Mouse (Mus musculus): Measurements from ENCODE around the gene Rnaseh2b. TPM values are rescaled to one million over a fixed set of nuclear protein-coding genes. Genes with fewer than 3 reads are reported as not detected.

Rnaseh2b gene
- total RNA-seq, 2 experiments from 2014 or later = 16.2 to 16.3 TPM

DNA sequence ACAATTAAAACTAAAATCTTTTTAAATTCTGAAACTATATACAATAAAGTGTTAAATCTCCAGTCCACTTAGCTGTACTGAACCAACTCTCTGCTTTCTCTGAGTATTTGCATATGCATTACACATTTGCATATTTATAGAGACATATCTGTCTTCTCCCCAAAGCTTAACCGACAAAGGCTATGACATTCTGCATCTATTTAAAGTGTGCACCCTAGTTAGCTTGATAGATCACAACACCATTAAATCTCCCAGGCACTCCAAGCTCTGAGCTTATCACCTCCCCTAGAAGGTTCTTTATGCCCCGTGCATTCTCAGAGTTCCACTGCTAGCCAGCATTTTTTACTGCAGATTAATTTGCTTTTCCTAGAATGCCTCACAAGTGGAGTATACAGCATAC lies 16.6 kb downstream of the Rnaseh2b start:
- no peak for DNase-seq (ENCODE audit: low spot score in 2 of 2)

DNA sequence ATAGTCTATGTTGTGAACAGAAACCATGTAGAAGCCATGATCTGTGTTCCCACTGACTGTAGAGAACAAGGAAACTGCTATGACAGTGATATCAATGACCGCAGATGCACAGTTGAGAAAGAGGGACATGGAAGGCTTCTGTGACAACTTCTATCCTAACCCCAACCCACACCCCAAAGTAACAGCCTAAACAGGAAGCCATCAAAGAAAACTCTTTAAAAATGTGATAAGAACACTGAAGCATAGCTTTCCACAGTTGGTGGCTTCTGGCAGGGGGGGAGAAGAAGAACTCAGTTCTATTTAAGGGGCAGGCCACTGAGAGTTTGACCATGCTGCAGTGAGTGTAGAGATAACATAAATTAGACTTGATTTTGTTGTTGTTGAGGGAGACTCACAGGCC lies 19.3 kb downstream of the Rnaseh2b start:
- DNase-seq (ENCODE audit: low spot score in 2 of 2) = no peak

DNA sequence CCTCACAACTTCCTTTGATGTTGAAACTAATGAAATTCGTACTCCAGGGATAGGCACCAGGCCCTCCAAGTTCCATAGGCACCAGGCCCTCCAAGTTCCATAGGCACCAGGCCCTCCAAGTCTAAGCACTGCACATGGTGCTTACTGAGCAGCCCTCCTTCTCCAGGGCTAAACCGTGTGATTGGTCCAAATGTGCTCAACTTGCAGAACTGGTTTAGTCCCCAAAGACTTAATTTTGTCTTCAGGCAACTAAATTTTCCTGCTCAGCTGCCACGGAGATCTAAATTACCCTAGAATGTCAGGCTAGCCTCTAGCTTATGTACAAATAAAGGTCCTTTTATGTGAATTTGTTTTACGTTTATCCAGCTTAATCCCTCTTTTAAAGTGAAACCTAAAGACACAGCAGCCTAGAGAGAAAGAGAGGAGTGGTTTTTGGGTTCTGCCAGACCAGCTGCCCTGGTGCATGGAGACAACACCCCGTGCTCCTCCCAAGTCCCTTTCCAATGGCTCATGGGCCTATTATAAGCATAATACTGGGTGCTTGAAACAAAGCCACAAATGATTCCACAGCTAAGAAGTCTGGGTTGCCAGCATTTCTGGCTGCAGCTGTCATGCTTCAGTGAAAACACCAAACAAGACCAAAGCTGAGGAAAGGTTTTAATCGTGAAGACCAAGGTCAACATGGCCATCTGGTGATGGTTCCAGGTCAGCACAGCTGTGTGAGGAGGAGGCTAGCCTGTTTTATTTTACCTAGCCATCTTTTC lies 30.4 kb downstream of the Rnaseh2b start:
- no peak for DNase-seq (ENCODE audit: low spot score in 2 of 2)

DNA sequence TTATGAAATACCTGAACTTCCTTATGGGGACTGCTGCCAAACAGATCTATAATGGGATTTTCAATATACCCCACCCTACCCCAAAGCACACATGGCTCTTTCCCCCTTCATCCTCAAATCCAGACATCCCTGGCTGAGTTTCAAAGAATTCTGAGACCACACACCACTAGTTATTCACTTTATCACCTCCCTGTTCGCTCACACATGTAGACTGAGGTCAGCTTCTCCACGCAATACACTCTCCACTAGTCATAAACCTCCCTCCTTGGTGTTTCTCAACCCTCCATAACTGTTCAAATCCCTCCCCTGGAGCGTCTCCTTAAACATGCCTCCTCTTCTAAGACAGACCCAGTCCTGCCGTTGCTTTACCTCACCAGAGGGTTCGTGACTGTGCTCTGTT lies 31.1 kb downstream of the Rnaseh2b start:
- no peak for DNase-seq (ENCODE audit: low spot score in 2 of 2)

DNA sequence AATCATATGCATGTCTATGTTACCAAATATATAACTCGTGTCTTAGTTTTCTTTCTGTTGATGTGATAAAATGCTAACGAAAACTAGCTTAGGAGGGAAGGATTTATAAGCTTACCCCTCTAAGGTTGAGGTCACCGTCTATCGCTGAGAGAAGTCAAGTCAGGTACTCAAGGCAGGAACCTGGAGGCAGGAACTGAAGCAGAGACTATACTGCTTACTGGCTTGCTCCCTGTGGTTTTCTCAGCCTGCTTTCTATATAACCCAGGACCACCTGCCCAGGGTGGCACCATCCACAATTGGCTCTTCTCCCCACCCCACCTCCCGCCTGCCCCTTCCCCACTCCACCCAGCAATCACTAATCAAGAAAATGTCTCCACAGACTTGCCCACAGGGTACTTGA lies 32.6 kb downstream of the Rnaseh2b start:
- no peak for DNase-seq (ENCODE audit: low spot score in 2 of 2)

DNA sequence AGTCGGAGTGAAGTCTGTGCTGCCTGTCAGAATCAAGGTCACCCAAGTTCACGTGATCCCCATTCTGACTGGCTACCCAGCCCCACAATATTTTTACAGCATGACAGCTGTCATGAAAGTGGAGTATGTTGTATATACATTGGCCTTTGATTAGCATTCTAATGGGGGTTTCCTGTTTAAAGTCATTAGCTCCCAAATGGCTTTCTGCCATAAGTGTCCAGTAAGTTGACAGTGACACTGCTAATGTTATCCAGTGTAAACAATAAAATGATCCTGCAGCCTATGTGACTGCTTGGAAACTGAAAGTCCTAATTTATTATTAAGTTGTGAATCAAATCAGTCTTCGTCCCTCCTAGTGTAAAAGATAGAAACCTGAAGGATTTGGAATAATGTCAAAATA lies 33.6 kb downstream of the Rnaseh2b start:
- DNase-seq (ENCODE audit: low spot score in 2 of 2) = no peak

DNA sequence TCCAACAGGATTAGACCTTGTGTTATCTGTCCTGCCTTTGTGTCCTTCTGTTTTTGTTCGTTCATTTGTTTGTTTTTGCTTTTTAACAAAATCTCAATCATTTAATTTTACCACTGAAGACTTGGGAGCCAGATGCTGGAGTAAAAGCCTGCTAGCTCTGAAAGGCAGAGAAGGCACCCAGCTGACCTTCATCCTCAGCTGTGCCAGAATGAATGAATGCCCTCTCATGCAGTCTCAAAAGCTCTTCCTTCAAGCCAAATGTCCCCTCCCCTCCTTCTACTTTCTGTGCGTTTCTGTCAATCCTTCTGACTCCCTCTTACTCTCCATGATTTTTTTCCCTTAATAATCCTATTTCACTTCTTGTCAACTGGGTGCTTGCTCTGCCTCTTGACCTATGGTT lies 34.8 kb downstream of the Rnaseh2b start:
- no peak for DNase-seq (ENCODE audit: low spot score in 2 of 2)

DNA sequence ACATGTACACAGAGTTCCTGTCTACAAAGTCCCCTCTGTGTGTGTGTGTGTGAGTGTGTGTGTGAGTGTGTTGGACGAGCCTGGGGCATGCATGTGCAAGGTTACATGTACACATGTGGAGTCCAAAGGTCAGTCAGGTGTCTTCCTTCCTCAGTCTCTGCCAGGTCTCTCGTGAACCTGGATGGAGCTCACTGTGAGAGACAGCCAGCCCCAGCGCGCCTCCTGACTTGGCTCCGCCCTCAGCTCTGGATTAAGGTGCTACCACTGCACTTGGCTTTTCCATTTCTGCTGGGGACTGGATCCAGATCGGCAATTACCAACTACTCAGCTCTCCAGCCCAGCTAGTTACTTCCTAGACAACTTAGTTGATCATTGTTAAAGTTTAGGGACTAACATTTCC lies 36.2 kb downstream of the Rnaseh2b start:
- no peak for DNase-seq (ENCODE audit: low spot score in 2 of 2)

DNA sequence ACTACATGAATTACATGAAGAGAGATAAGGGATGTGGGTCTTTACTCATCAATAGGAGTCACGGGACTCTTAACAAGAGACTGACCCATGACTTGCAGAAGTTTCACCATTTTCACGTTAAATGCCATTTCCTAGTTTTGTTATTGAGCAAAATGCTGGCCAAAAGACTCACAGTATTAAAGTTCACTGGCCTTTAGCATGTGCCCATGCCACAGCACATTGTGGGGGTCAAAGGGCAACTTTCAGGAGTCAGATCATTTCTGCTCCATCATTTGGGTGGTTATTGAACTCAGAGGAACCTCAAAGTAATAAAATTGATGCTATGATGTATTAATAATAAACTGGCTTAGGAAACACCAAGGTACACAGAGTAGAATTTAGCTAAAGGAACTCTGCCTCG lies 37.2 kb downstream of the Rnaseh2b start:
- no peak for DNase-seq (ENCODE audit: low spot score in 2 of 2)

DNA sequence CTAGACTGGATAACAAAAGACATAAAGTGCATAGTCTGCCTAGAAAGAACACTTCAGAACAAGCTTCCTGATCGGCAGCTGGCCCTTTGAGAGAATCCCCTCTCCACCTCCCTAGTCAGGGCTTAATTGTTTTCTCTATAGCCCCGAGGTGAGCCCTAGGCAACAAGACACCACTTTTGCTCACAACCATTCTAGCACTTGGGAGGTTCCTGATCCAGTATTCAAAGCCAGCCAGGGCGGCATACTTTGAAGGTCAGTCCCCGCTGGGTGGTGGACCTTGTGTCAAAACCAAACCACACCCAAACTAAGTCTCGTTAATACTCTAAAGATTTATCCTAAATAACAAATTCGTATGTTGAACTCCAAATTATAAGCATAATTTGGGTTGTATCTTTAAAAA lies 39.1 kb downstream of the Rnaseh2b start:
- no peak for DNase-seq (ENCODE audit: low spot score in 2 of 2)

DNA sequence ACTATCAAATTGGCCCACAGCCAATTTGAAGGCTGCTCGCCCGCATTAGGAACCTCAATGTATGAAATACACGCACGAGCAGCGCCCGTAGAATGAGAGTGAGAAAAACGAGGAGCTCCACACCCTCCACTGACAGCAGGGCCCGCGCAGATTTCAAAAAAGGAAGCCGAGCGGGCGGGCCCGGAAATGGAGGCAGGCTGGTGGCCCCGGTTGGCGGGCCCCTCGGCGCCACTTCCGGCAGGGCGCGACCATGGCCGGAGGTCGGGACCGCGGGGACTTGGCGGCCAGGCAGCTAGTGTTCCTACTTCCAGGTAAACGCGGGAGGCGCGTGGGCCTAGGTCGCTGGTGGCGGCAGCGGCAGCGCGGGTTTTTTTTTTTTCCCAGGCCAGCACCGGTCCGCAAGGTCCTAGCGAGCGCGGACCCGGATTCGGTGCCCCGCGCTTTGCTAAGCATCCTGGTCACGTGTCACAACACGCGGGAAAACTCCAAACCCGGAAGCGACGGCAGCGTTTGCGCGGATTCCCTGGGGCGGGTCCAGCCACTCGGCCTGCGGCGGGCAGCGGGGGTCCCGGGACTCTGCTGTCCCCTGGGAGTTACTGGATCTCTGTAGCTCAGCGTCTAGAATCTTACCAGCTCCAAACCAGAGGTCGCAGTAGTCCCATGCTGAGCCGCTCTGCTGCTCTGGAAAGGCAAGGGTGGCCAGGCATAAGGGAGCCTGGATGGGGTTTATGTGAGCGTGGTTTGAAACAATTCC lies 39.7 kb downstream of the Rnaseh2b start:
- peak; percentile 82 to 90 for DNase-seq (ENCODE audit: low spot score in 2 of 2)

DNA sequence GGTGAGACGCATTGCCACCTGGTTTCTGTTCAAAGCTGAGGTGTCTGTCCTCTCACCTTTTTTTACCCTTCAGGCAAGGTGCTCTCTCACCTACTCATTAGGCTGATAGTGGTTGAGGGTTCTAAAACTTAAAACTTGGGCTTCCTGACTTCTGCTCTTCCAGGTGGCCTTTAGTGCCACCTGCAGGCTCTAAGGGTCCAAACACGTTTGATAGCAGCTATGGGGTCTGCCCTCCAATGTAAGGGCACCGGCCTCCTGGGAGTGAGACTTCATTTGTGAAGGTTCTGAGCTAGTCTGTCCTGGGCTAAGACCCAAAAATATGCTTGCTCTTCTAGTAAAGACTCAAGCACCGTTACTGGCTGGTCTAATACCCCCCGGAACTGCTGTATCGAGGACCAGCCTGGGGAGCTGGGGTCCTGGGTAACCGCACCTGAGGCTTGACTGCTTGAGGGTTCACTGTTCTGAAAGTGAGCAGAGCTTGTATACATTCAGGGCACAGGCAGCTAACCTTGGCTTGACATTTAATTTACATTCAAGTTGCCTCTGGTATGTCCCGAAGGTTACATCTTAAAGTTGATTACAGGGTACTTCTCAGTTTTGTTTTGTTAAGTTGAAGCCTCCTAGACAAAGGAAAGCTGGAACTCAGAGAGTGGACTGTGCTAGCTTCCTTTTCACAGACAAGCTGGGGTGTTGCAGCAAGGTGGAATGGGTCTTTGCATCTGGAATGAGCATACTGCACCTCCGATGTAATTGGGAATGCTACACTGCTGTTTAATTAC lies 41.7 kb downstream of the Rnaseh2b start:
- no peak for DNase-seq (ENCODE audit: low spot score in 2 of 2)

DNA sequence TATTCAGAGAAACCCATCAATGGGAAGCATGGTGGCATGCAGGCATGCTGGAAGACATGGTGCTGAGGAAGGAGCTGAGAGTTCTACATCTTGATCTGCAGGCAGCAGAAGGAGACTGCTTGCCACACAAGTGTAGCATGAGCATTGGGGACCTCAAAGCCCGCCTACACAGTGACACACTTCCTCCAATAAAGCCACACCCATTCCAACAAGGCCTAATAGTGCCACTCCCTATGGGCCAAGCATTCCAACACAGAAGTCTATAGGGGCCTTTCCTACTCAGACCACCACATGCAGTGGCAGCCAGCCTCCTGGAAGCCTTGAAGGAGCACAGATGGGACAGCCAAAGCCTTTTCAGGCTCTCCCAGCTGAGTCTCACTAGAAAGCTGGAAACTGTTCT lies 46.8 kb downstream of the Rnaseh2b start:
- DNase-seq (ENCODE audit: low spot score in 2 of 2) = peak in 1 of 2 experiments; percentile 28

DNA sequence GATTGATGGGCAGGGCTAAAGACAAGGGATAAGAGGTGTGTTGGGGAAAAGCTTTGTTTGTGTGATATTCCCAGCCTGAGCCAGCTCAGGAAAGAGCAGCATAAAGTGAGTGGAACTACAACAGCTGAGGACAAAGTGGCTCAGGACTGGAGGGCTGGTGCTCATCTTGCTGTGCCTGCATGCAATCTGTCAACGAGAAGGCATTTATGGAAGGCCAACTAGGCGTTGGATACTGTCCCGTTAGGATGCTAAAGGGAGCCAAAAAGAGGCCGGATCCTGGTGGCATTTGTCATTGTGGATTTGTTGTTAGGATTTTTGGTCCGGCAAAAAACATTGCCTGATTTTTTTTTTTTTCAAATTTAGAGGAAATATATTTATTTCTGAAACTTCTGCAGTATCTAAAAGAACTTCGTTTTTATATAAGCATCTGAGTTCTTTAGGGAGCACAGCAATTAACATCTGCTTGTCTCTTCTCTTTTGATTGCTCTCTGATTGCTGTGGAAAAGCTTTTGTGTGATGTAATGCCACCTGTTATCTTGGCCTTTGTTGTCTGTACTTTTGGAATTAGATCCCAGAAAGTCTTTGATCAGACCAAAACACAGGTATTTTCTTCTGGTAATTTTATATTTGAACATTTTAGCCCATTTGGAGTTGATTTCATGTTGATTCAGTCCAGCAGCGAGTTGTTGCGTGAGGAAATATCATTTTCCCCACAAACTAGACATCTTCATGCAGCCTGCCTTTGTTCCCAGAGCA lies 49.7 kb downstream of the Rnaseh2b start:
- no peak for DNase-seq (ENCODE audit: low spot score in 2 of 2)

DNA sequence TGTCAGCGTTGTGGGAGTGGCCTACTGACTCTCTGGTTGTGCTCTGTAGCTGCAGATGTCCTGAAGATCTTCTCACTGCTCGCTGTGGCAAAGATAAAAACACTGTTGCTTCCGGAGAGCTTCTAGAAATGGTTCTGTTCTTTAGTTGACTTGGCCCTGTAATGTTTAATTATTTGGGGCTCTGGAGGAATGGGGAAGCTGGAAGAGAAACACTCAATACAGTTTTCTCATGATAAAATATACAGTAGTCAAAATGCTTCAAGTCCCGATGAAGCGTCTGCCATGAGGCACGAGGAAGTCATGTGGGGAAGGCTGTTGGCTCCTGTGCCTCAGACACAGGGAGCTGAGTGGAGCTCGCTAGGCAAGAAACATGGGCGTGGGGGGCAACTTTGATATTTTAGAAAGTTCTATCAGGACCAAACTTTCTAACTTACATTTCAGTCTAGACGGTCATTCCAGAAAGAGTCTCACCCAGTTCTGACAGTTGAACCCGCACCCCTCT lies 50.3 kb downstream of the Rnaseh2b start:
- DNase-seq (ENCODE audit: low spot score in 2 of 2) = no peak

DNA sequence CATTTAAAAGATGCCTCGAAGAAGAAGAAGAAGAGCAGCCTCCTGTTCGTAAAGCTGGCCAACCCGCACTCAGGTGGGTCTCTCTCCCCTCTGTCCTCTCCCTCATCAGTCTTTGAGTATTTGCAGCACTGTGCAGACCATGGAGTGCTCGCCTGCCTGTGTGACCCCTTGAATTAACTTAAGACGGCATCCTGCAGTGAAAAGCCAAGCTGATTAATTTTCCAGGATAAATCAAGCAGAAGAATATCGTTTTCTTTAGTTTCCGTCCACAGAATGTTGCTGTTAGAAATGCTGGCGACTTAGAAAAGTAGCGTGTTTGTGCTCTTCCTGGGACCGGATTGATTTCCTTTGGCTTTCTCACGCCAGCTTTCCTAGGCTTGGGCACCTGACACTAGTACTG lies 54.2 kb downstream of the Rnaseh2b start:
- DNase-seq (ENCODE audit: low spot score in 2 of 2) = no peak

DNA sequence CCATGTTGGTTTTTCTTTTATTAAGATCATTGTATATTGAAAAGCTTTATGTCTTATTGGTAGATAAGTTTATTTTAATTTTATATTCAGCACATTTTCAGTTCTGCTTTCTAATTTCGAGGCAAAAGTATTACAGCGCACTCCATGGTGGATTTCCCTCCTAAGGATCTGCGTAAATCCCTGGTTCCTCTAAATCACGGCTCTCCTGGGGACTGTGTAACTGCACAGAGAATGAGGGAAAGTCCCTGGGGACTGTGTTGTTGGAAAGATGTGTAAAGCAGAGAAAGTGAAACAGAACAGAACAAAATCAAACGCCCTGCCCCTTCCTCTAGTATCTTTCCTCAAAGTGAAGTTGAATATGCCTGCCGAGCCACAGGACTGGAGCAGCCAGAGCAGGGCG lies 54.7 kb downstream of the Rnaseh2b start:
- peak in 1 of 2 experiments; percentile 20 for DNase-seq (ENCODE audit: low spot score in 2 of 2)

DNA sequence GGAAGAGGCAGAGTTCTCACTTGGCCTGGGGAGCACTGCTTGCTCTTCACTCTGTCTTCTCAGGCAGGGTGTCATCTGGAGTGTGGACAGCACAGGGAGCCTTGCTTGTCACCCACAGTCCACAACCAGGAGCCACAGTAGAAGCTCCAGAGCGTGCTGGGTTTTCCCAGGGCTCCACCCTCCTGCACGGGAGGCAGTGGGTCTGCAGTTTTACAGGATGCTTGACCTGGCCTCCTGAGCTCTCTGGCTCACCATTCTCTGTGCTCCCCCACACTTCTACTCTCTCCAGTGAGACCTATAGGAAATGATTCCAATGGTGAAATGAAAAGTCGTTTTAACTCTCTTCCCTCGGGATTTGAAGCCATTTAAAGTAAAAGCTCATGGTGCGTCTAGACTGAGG lies 57.4 kb downstream of the Rnaseh2b start:
- DNase-seq (ENCODE audit: low spot score in 2 of 2) = no peak

DNA sequence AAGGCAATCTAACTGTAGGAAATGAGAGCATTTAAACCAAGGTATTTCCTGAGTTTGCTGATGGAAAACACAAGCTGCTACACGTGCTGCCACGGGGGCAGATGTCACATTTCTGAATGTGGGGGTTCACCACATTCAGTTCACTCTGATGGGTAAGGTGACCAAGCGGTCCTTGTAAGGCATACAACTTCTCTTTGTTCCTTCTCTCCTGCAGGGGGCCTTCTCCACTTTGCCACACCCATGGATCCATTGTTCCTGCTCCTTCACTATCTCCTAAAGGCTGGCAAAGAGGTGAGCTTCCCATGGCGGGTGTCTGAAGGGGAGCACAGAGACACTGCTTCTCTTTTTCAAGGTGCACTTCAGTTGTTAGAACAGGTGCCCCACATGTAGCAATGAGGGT lies 57.8 kb downstream of the Rnaseh2b start:
- no peak for DNase-seq (ENCODE audit: low spot score in 2 of 2)

DNA sequence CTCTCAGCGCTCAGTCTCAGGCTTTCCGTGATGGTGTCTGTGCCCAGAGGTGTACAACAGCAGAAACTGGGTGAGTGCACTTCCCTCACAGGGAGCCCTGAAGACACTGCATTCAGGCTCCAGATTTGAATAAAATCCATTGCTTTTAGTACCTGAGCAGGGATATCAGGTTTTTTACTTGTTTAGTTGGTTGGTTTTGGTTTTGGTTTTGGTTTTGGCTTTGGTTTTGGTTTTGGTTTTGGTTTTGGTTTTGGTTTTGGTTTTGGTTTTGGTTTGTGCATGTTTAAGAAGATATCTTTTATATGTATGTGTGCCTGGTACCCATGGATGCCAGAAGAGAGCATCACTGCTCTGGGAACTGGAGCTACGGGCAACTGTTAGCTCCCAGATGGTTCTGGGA lies 58.5 kb downstream of the Rnaseh2b start:
- no peak for DNase-seq (ENCODE audit: low spot score in 2 of 2)

DNA sequence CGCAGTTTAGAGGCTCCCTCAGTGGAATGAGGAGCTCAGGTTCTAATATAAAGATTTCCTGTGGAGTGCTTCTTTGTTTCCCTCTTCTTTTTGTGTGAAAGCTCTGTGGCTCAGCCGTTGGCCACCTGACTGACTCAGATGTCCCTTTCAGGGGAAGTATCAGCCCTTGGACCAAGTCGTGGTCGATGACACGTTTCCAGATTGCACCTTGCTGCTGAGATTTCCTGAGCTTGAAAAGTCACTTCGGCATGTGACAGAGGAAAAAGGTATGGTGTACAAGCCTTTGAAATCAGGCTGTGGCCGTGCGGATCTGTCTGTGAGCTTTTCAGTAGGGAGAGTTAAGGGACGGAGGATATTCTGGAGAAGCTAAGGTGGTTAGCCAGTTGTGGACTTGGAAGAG lies 61.0 kb downstream of the Rnaseh2b start:
- DNase-seq (ENCODE audit: low spot score in 2 of 2) = no peak

All from gastrocnemius, postnatal 4 days (tissue).